Mouse (Mus musculus) gastrocnemius, postnatal 14 days (tissue): ENCODE measurements around the gene Mboat2. TPM values are rescaled to one million over a fixed set of nuclear protein-coding genes. Genes with fewer than 3 reads are reported as not detected.
A peak's percentile ranks its signal among the peaks of the same experiment; 100 is the strongest.

Experiments
- DNase-seq: peaks from one replicate; pipeline ENCODE4 v3.0.0; 2021; ENCODE audit warnings: mixed read lengths
- intact Hi-C: fragments of 180-260 bp; cut with DNase I; formaldehyde crosslinking; loops from one replicate; pipeline ENCODE4 v1.15.1; 2025; ENCODE audit warnings: low total_unique reads
- total RNA-seq, 2 experiments: library from RNA; stranded (reverse); gene quantifications; 2 replicates each; pipeline ENCODE4 v1.2.3; 2021

Mboat2 gene
- total RNA-seq, 2 experiments from 2014 or later: 7.2 to 7.7 TPM

- DNase-seq: no peak
- intact Hi-C loops: no loop called here
Measured at GRCm38 (mm10) chr12:24890684-24891459, 60.2 kb downstream of the Mboat2 start.

DNA sequence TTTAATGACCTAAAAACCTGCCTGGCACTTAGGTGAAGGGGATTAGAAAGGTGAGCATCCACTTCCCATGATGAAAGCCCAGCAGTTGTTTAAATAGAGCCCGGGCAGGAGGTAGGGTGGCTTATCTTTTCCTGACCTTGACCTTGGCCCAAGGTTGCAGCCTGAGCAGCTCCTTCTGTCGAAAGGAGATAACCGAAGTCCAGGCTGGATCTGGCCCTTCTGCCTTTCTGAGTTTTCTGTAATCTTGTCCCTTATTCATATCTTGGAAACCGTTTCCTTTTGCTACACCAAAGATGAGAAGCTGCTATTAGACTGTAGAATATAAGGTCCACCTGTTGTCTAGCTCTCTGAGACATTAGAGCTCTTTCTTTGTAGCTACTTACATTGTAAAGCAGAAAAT, 61.9 kb downstream of the Mboat2 start:
- DNase-seq: no peak
- intact Hi-C loops: no loop called here

GRCm38 (mm10) chr12:24893777-24894468, 63.2 kb downstream of the Mboat2 start:
- peak; percentile 33 for DNase-seq
- intact Hi-C loops: no loop called here

- no peak for DNase-seq
- intact Hi-C loops: no loop called here
Measured at GRCm38 (mm10) chr12:24895352-24895751, 64.7 kb downstream of the Mboat2 start.

GRCm38 (mm10) chr12:24897354-24897753, 66.7 kb downstream of the Mboat2 start:
- DNase-seq: no peak
- intact Hi-C loops: no loop called here

GRCm38 (mm10) chr12:24898226-24898625, 67.5 kb downstream of the Mboat2 start:
- DNase-seq: no peak
- intact Hi-C loops: no loop called here

DNA sequence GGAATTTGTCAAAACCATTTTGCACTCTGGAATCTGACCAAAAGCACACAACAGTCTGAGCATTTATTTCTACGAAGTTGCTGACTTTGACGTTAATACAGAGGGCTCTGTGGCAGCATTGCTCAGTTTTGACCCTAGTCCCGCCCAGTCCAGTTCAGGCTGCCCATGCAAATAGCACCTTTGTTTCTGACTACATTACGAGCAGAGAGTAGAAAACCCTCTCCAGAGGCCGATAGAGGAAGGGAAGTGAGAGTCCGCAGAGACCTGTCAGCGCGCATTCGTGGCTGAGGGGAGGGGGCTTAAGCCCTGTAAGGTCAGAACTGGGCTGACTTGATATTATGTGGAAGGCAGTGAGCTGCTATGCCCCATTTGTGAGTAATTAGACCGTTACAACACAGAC, 69.0 kb downstream of the Mboat2 start:
- DNase-seq: no peak
- intact Hi-C loops: no loop called here

DNA sequence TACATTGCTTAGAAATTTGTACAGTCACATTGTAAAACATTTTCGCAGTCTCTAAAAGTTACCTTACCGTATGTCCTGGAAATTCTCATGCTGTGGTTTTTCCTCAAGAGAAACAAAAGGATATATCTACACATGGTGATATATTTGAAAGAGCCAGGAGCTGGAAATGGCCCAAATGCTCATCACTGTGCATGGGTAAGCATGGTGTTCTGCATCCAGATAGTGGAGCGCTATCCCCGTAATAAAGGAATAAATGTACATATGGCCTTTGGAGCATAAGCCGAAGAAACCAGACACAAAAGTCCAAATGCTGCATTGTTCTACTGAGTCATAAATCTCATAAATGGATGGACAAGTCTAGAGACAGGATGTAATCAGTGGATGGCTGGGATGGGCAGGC, 72.1 kb downstream of the Mboat2 start:
- intact Hi-C loops: no loop called here
- no peak for DNase-seq

GRCm38 (mm10) chr12:24907894-24908293, 77.2 kb downstream of the Mboat2 start:
- DNase-seq: no peak
- intact Hi-C loops: no loop called here

- intact Hi-C loops: no loop called here
- no peak for DNase-seq
Measured at GRCm38 (mm10) chr12:24909679-24910078, 79.0 kb downstream of the Mboat2 start.

GRCm38 (mm10) chr12:24912174-24912573, 81.5 kb downstream of the Mboat2 start:
- intact Hi-C loops: no loop called here
- DNase-seq: no peak

GRCm38 (mm10) chr12:24912876-24913275, 82.2 kb downstream of the Mboat2 start:
- intact Hi-C loops: no loop called here

DNA sequence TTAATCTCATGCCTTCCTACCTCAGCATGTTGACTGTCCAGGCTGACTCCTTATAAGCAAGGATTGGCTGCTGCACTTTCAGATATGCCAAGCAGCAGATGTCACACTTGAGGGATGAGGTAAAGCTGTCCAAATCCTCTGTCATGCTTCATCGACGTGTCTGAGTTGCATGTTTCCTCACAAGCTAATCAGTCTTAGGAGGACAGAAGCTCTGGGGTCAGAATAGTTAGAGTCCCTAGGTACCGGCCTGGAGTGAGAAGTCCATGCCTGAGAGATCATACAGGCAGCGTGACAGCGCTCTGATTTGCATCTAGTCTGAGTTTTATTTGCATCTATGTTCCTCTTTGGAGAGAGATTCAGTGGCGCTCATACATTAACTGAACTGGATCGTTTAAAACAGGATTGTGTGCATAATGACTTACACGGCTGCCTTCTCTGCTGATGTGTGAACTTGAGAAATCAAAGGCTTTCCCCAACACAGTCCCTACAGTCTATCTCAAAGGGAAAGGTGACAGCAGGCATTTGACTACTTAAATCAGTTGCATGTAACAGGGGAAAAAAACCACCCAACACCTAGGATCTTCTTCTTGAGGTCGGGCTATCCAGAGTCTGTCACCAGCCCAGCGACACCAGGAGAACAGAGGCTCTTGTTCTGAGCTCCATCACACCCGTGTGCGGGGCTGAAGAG, 88.0 kb downstream of the Mboat2 start:
- intact Hi-C loops: no loop called here
- no peak for DNase-seq

More at GRCm38 (mm10) chr12:24912876-24913275, 82.2 kb downstream of the Mboat2 start:
- DNase-seq: no peak

DNA sequence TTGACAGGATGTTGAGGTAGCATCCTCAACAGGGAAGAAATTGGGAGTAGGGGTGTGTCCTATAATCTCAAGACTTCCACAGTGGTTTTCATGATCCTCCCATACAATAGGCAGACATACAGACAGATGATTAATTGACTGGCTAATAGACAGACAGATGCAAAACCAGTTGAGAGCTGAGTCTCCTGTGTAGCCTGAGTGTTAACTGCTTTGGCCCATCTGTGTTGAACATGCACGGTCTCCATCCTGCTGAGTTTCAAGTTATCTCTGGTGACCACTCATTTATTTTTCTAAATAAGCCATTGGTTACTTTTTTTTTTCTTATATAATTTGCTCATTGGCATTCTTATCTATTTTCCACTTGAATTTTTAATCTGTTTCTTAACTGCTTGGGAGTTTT, 90.2 kb downstream of the Mboat2 start:
- intact Hi-C loops: no loop called here
- DNase-seq: no peak

- no peak for DNase-seq
- intact Hi-C loops: no loop called here
Measured at GRCm38 (mm10) chr12:24924003-24924402, 93.3 kb downstream of the Mboat2 start.

DNA sequence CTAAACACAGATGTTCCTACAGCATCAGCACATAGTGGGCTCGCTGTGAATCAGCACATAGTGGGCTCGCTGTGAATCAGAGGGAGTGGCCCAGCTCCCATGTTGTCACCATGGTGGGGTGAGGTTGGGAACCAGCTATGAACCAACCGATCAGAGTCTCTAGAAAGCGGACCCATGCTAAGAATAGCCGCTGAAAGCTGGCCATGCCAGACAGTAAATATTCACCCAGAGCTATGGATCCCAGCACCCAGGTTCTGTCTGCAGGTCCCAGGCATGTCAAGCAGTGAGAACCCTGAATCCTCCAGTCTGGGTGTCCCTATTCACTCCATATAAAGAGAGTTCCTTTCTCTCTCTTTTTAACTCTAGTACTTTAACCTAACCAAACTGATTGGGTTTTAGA, 94.6 kb downstream of the Mboat2 start:
- intact Hi-C loops: no loop called here
- no peak for DNase-seq

- DNase-seq: no peak
- intact Hi-C loops: no loop called here
Measured at GRCm38 (mm10) chr12:24925684-24926083, 95.0 kb downstream of the Mboat2 start.

- intact Hi-C loops: no loop called here
- no peak for DNase-seq
Measured at GRCm38 (mm10) chr12:24928051-24928748, 97.5 kb downstream of the Mboat2 start.

GRCm38 (mm10) chr12:24929043-24929442, 98.4 kb downstream of the Mboat2 start:
- intact Hi-C loops: no loop called here
- no peak for DNase-seq

- intact Hi-C loops: no loop called here
- DNase-seq: no peak
Measured at GRCm38 (mm10) chr12:24930760-24931159, 100.1 kb downstream of the Mboat2 start.
